Mouse (Mus musculus) spleen, adult 2 months (tissue): ENCODE data around the gene Skint3. TPM values are rescaled to one million over a fixed set of nuclear protein-coding genes. Genes with fewer than 3 reads are reported as not detected.
"Not testable (repeated sequence)": the region's sequence is repeated elsewhere in the genome, so short reads cannot be mapped to it uniquely, and the experiment has no call there.

Experiments used
- DNase-seq, 2 experiments: peaks; one replicate each; pipeline versions ENCODE4 v3.0.0 to v3.0.0-alpha.2; 2012 to 2021; ENCODE audit warnings: low spot score in 2 of 2, low read depth in 1 of 2
- H3K27ac ChIP-seq: fragments of 200-500 bp; 2 replicates; pipeline ENCODE4 v1.5.1; 2012; ENCODE audit warnings: low read length, inconsistent platforms; ENCODE audit not compliant: insufficient read depth
- H3K27me3 ChIP-seq: fragments of 200-500 bp; 2 replicates; pipeline ENCODE4 v1.6.1; 2012; ENCODE audit warnings: mild to moderate bottlenecking, moderate library complexity, low read length, inconsistent platforms; ENCODE audit not compliant: control insufficient read depth, insufficient read depth
- H3K36me3 ChIP-seq: fragments of 200-500 bp; 2 replicates; pipeline ENCODE4 v1.6.1; 2012; ENCODE audit warnings: mild to moderate bottlenecking, low read length, inconsistent platforms; ENCODE audit not compliant: control insufficient read depth, insufficient read depth
- H3K4me1 ChIP-seq: fragments of 200-500 bp; 2 replicates; pipeline ENCODE4 v1.6.1; 2011; ENCODE audit warnings: inconsistent platforms; ENCODE audit not compliant: control insufficient read depth, insufficient read depth, insufficient read length
- H3K4me3 ChIP-seq: fragments of 200-500 bp; 2 replicates; pipeline ENCODE4 v1.5.1; 2011; ENCODE audit warnings: mild to moderate bottlenecking, inconsistent platforms; ENCODE audit not compliant: insufficient read depth, insufficient read length; ENCODE audit errors: extremely low read depth
- CTCF ChIP-seq: fragments of 200-500 bp; IDR thresholded peaks from 2 replicates; pipeline ENCODE4 v1.5.1; 2011; ENCODE audit warnings: mild to moderate bottlenecking, inconsistent platforms; ENCODE audit not compliant: insufficient read depth, insufficient read length, insufficient replicate concordance; ENCODE audit errors: extremely low read depth
- POLR2A ChIP-seq: fragments of 200-500 bp; IDR thresholded peaks from 2 replicates; pipeline ENCODE4 v1.6.1; 2011; ENCODE audit warnings: low read depth, low read length, inconsistent platforms
- WGBS: fragments of 180-500 bp; shearing (Covaris S2); methylation state at CpG from one replicate; pipeline ENCODE4 v1.1.7; 2018; 5-methylcytosine and 5-hydroxymethylcytosine counted together
- polyA plus RNA-seq: library from polyadenylated mRNA; depleted of rRNA; stranded (reverse); fragments of >200 nt; gene quantifications from 2 replicates; pipeline ENCODE4 v1.2.3, GENCODE M21; 2012; rRNA removed

Gene Skint3
- polyA plus RNA-seq, 1 experiment: not detected

DNA sequence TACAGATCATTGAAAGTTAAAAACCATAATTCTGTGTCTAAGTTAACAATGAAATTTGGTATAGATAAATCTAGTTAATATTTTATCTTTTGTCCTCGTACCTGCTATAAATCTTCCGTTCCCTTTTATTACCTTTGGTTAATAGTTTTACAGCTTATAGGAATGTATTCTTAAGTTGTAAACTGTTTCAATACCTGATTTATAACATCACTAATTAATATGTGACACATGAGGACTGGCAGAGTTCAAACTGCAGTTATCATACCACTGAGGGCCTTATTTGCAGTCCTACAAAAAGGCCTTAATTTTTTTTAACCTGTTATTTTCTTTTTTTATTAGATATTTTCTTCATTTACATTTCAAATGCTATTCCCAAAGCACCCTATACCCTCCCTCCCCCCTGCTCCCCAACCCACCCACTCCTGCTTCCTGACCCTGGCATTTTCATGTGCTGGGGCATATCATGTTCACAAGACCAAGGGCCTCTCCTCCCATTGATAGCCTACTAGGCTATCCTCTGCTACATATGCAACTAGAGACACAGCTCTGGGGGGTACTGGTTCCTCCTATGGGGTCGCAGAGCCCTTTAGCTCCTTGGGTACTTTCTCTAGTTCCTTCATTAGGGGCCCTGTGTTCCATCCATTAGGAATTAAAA is 70.9 kb downstream of the Skint3 start:
- 86% methylated on average over 3 of the region's 3 CpGs for WGBS

DNA sequence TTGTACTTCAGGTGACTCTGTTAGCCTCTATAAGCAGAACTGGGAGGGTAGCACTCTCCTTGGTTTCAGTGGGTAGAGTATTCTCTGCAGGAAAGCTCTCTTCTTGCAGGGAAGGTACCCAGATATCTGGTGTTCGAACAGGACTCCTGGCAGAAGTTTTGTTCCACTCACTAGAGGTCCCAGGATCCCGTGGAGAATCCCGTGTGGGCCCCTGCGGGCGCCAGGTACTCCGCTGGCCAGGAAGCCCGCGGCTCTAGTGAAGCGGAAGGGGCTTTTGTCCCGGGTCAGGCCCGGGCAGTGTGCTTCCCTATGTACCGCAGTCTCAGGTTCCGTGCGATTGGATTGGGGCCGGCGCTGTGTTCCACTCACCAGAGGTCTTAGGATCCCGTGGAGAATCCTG is 117.1 kb downstream of the Skint3 start:
- not testable (repeated sequence) for H3K27ac ChIP-seq, H3K36me3 ChIP-seq, H3K27me3 ChIP-seq, H3K4me3 ChIP-seq, H3K4me1 ChIP-seq, DNase-seq
- 87% methylated on average over 17 of the region's 17 CpGs for WGBS

More for the DNA sequence above, 70.9 kb downstream of the Skint3 start:
- H3K27me3 ChIP-seq: no peaks in the 10 kb centered on the region
- H3K4me1 ChIP-seq: no peaks in the 10 kb centered on the region
- DNase-seq: no peak
- no peak overlapping the region for H3K27ac ChIP-seq
- no peak overlapping the region for H3K4me3 ChIP-seq
- H3K36me3 ChIP-seq: no peaks in the 10 kb centered on the region
- TF ChIP-seq POLR2A (no peak), CTCF (no peak)

Other genes starting within 250 kb of the Skint3 start
- not detected in 2 replicates for gene Skint1, start 226.0 kb upstream of the Skint3 start, polyA plus RNA-seq
- gene Skint4, start 160.2 kb upstream of the Skint3 start, polyA plus RNA-seq: not detected in 2 replicates
- gene Skint9, start 201.7 kb downstream of the Skint3 start, polyA plus RNA-seq: not detected in 2 replicates